Mouse (Mus musculus): Measurements from ENCODE around the gene Cyct. TPM values are rescaled to one million over a fixed set of nuclear protein-coding genes. Genes with fewer than 3 reads are reported as not detected.

Gene Cyct
- polyA plus RNA-seq (2015; fragmentation: Nextera tagmentation; extraction: Ambion mirVana) = not detected in 2 replicates

DNA sequence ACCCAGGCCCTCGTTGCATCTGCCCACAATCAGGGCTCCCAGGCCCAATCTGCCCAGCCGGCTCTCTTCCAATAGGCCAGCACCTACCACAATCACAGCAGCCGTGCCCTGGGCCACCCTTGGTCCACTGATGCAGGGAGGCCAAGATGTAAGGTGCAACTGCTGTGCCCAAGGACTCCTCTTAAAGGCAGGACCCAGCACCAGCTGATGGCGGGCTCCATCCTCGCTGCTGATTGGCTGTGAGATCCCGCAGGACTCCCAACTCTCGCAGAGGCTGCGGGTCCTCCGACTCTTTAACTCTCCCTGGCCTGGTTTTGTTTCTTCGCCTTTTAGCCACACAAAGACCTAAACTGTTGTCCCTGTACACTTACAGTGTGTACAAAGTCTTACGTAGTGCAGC is at the start of gene Cyct:
Gene Cyct (minus strand): TSS at position 225 of the 400 bp plus-strand sequence.
- Histone ChIP-seq H3K27ac (replicated peaks) (no peak within 1 kb of the TSS), H3K4me2 (replicated peaks; ENCODE audit: low read depth) (no peak within 1 kb of the TSS), H3K4me1 (replicated peaks; ENCODE audit: control insufficient read depth, insufficient read depth) (no peaks in the 10 kb centered on the region), H3K9me3 (ENCODE audit: control insufficient read depth, low read length) (no peaks in the 10 kb centered on the region), H3K27me3 (ENCODE audit: control insufficient read depth, insufficient read depth, low read length) (no peaks in the 10 kb centered on the region), H3K36me3 (ENCODE audit: control insufficient read depth, insufficient read depth, low read length) (no peaks in the 10 kb centered on the region), H3K4me3 (ENCODE audit: low read depth, low read length) (no peak within 1 kb of the TSS), H3K9ac (ENCODE audit: low read length) (no peak within 1 kb of the TSS)
- ATAC-seq (ENCODE audit: low FRiP score, low TSS enrichment) (no peak), DNase-seq (ENCODE audit: low spot score) (no peak)
- TF ChIP-seq CTCF (IDR thresholded peaks at IDR 0.05; ENCODE audit: low read depth) (no peak), EP300 (optimal IDR thresholded peaks at IDR 0.05) (no peak)
- WGBS = 82% methylated on average over 11 of the region's 11 CpGs

DNA sequence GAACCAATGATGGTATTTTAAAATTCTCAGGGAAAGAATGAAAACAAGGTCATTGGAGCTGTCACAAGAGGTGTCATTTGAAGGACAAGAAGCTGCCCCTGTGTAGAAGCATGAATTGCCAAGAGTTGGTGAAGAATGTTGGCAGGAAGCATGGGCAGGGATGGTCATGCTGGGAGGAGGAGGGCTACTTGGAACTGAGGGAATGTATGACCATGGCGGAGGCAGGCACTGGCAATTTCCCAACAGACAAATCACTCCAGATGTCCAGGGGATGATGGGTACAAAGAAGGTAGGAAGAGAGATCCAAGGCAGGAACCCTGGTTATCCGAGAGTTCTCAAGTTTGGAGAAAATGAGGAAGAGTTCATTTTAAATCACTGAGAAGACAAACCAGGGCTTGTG is 49.7 kb upstream of the Cyct start:
- Histone ChIP-seq H3K36me3 (ENCODE audit: control insufficient read depth, insufficient read depth, low read length) (no peaks in the 10 kb centered on the region), H3K9me3 (ENCODE audit: control insufficient read depth, low read length) (no peaks in the 10 kb centered on the region), H3K4me1 (replicated peaks; ENCODE audit: control insufficient read depth, insufficient read depth) (no peaks in the 10 kb centered on the region), H3K27me3 (ENCODE audit: control insufficient read depth, insufficient read depth, low read length) (no peaks in the 10 kb centered on the region), H3K4me2 (replicated peaks; ENCODE audit: low read depth) (no peak overlapping the region), H3K4me3 (ENCODE audit: low read depth, low read length) (no peak overlapping the region), H3K9ac (ENCODE audit: low read length) (no peak overlapping the region), H3K27ac (replicated peaks) (no peak overlapping the region)
- TF ChIP-seq CTCF (IDR thresholded peaks at IDR 0.05; ENCODE audit: low read depth) (no peak), EP300 (optimal IDR thresholded peaks at IDR 0.05) (no peak)
- DNase-seq (ENCODE audit: low spot score) = no peak
- 91% methylated on average over 2 of the region's 2 CpGs for WGBS
- ATAC-seq (ENCODE audit: low FRiP score, low TSS enrichment) = no peak

DNA sequence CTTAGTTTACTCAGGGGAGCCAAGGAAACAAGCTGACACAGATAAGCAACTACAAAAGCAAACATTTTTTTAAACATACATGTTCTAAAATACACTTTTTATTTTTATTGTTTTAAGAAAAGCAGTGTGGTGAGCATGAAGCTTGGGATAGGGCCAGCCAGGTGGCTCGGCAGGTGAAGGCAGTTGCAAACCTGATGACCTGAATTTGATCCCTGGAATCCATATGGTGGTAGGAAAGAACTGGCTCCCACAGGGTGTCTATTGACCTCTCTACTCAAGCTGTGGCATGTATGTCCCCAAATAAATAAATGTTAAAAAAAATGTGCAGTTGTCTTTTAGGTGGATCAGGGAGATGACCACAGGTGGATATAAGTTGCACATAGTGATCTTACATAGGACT is 49.3 kb upstream of the Cyct start:
- Histone ChIP-seq H3K27ac (replicated peaks) (no peak overlapping the region), H3K4me2 (replicated peaks; ENCODE audit: low read depth) (no peak overlapping the region), H3K36me3 (ENCODE audit: control insufficient read depth, insufficient read depth, low read length) (no peaks in the 10 kb centered on the region), H3K4me1 (replicated peaks; ENCODE audit: control insufficient read depth, insufficient read depth) (no peaks in the 10 kb centered on the region), H3K4me3 (ENCODE audit: low read depth, low read length) (no peak overlapping the region), H3K9ac (ENCODE audit: low read length) (no peak overlapping the region), H3K27me3 (ENCODE audit: control insufficient read depth, insufficient read depth, low read length) (no peaks in the 10 kb centered on the region), H3K9me3 (ENCODE audit: control insufficient read depth, low read length) (no peaks in the 10 kb centered on the region)
- TF ChIP-seq CTCF (IDR thresholded peaks at IDR 0.05; ENCODE audit: low read depth) (no peak), EP300 (optimal IDR thresholded peaks at IDR 0.05) (no peak)
- ATAC-seq (ENCODE audit: low FRiP score, low TSS enrichment) (no peak), DNase-seq (ENCODE audit: low spot score) (no peak)
- WGBS = 56% methylated on average over 1 of the region's 1 CpGs

DNA sequence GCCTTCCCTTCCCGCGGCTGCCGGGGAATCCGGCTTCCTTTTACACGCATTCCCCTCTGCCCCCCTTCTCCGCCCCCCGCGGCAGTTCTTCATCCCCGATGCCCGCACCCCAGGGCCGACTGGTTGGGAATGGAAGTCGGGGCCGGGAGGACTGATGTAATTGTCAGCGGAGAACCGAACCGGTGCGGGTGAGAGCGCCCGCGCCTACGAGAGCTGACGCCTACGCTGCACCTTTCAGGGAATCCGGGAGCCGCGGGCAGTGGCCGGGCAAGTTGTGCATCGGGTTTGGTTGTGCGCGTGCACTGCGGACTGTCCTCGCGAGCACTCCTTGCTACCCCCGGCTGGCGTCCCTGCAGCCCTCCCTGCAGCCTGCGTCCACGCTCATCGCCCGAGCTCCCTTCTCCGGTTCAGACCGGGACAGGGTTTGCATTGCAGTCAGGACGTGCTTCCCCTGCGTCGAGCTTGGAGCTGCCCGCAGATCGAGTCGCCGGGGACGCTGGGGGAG is 46.7 kb upstream of the Cyct start:
- ATAC-seq (ENCODE audit: low FRiP score, low TSS enrichment) (peak; percentile 56), DNase-seq (ENCODE audit: low spot score) (peak; percentile 60)
- Histone ChIP-seq H3K36me3 (ENCODE audit: control insufficient read depth, insufficient read depth, low read length) (no peaks in the 10 kb centered on the region), H3K27ac (replicated peaks) (peak overlapping the region; percentile 56), H3K27me3 (ENCODE audit: control insufficient read depth, insufficient read depth, low read length) (no peaks in the 10 kb centered on the region), H3K4me1 (replicated peaks; ENCODE audit: control insufficient read depth, insufficient read depth) (no peaks in the 10 kb centered on the region), H3K4me2 (replicated peaks; ENCODE audit: low read depth) (peak overlapping the region; percentile 98), H3K9me3 (ENCODE audit: control insufficient read depth, low read length) (no peaks in the 10 kb centered on the region), H3K9ac (ENCODE audit: low read length) (peak overlapping the region; percentile 74), H3K4me3 (ENCODE audit: low read depth, low read length) (peak overlapping the region; percentile 87)
- TF ChIP-seq EP300 (optimal IDR thresholded peaks at IDR 0.05) (no peak), CTCF (IDR thresholded peaks at IDR 0.05; ENCODE audit: low read depth) (no peak)
- under 1% methylated on average over 49 of the region's 49 CpGs for WGBS

DNA sequence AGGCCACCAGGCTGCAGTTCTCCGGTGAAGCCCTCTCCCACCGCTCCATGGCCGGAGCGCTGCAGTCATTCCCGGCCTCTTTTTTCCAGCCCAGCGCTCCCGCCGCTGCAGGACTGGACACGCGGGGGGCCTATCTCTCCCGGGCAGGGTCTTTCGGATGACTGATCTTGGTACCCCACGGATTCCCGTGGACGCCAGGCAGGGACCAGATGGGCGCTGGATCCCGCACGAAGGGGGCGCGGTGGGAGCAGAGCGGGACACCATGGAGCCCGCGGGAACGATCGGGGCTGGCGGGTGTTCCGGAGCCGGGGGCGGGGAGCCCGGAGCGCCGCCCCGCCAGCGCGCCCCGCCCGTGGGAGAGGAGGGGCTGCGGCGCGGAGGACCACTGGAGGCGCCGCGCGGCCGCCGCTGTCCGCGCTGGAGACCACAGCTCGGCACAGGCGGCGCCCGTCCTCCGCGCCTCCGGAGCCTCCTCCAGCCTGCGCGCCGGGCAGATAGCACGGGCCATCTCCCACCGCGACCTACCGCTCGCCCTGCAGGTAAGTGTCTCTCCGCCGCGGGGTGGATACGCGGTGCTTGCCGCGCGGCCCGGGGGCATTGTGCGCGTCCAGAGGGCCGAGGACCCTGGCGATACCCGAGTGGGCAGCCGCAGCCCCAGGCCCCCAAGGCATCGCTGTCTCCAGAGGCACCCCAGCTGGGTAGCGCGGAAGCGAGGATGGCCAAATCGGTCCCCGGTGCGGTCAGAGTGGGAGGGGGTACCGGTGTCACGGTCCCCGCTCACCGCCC is 46.1 kb upstream of the Cyct start, which contains the start of gene Osbpl6:
Gene Osbpl6 (plus strand): TSS at position 358 of the 786 bp plus-strand sequence.
- peak within 1 kb of the TSS; percentile 98 for H3K4me2 ChIP-seq (replicated peaks; ENCODE audit: low read depth)
- peak within 1 kb of the TSS; percentile 56 for H3K27ac ChIP-seq (replicated peaks)
- peak; percentile 71 for DNase-seq (ENCODE audit: low spot score)
- peak within 1 kb of the TSS; percentile 87 for H3K4me3 ChIP-seq (ENCODE audit: low read depth, low read length)
- H3K9me3 ChIP-seq (ENCODE audit: control insufficient read depth, low read length) = no peaks in the 10 kb centered on the region
- no peaks in the 10 kb centered on the region for H3K27me3 ChIP-seq (ENCODE audit: control insufficient read depth, insufficient read depth, low read length)
- peak within 1 kb of the TSS; percentile 74 for H3K9ac ChIP-seq (ENCODE audit: low read length)
- peak; percentile 90 for ATAC-seq (ENCODE audit: low FRiP score, low TSS enrichment)
- 2% methylated on average over 77 of the region's 89 CpGs for WGBS
- no peaks in the 10 kb centered on the region for H3K36me3 ChIP-seq (ENCODE audit: control insufficient read depth, insufficient read depth, low read length)
- peak; percentile 18 for TF ChIP-seq CTCF (IDR thresholded peaks at IDR 0.05; ENCODE audit: low read depth)
- no peak for TF ChIP-seq EP300 (optimal IDR thresholded peaks at IDR 0.05)
- H3K4me1 ChIP-seq (replicated peaks; ENCODE audit: control insufficient read depth, insufficient read depth) = no peaks in the 10 kb centered on the region

Measured in stomach, postnatal 0 days (tissue).